Mouse (Mus musculus) liver, postnatal 0 days (tissue): ENCODE data around the gene Tmem30b.

Experiments used
- CTCF ChIP-seq: sonication (generic); IDR thresholded peaks from 2 replicates; pipeline ENCODE4 v1.5.1; 2016; ENCODE audit warnings: antibody characterized with exemption, low read depth
- EP300 ChIP-seq: IDR thresholded peaks from 2 replicates; pipeline ENCODE4 v1.6.1; 2016; ENCODE audit warnings: antibody characterized with exemption, low read depth, mild to moderate bottlenecking

GRCm38 (mm10) chr12:73580811-73581210 lies 34.6 kb upstream of the Tmem30b start:
- no peak for TF ChIP-seq EP300
- no peak for TF ChIP-seq CTCF
